Mouse (Mus musculus) embryo, embryonic 10 days (tissue): Measurements from ENCODE around the gene Olfr572.

Experiments used
- DNase-seq: peaks from one replicate; pipeline ENCODE4 v3.0.0-alpha.2; 2015; ENCODE audit warnings: low spot score

Olfr572 gene

GRCm38 (mm10) chr7:102924109-102924508 is at the start of gene Olfr572:
TSS of gene Olfr572 (plus strand) at chr7:102924409.
- DNase-seq, result no peak

- no peak for DNase-seq
Measured at GRCm38 (mm10) chr7:102876822-102877221, 47.4 kb upstream of the Olfr572 start, which contains the start of gene Olfr568. TSS of gene Olfr568 (plus strand) at chr7:102877122.

- no peak for DNase-seq
Measured at GRCm38 (mm10) chr7:102890782-102891181, 33.4 kb upstream of the Olfr572 start, which contains the start of gene Olfr569. TSS of gene Olfr569 (minus strand) at chr7:102890882.

- DNase-seq, result no peak
Measured at GRCm38 (mm10) chr7:102915261-102915660, 8.9 kb upstream of the Olfr572 start.

DNA sequence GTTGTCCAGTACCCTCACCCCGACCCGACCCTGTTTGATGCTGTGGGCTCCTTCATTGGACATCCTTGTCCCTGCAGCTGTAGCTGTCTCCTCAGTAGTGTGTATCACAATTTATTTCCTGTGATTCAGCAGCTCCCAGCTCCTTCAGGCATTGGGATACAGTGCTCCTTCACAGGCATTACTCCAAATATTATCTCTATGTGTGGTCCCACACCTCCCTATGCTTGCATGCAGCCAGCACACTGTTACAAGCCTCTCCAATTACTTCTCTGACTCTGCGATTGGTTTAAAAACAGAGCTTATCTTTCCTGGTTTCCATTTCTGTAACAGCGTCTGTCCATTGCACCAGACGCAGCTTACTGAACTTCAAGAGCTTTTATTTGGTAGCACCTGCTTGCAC is 7.8 kb upstream of the Olfr572 start:
- DNase-seq, result no peak

- DNase-seq, result no peak
Measured at GRCm38 (mm10) chr7:102917032-102917875, 7.0 kb upstream of the Olfr572 start, which contains the start of gene Olfr571. TSS of gene Olfr571 (minus strand) at chr7:102917536.

GRCm38 (mm10) chr7:102919632-102920031 is 4.6 kb upstream of the Olfr572 start:
- DNase-seq, result peak; percentile 76

- no peak for DNase-seq
Measured at GRCm38 (mm10) chr7:102927105-102927504, 2.9 kb downstream of the Olfr572 start.

- DNase-seq, result no peak
Measured at GRCm38 (mm10) chr7:102942475-102942874, 18.3 kb downstream of the Olfr572 start, which contains the start of gene Olfr573-ps1. TSS of gene Olfr573-ps1 (minus strand) at chr7:102942575.

DNA sequence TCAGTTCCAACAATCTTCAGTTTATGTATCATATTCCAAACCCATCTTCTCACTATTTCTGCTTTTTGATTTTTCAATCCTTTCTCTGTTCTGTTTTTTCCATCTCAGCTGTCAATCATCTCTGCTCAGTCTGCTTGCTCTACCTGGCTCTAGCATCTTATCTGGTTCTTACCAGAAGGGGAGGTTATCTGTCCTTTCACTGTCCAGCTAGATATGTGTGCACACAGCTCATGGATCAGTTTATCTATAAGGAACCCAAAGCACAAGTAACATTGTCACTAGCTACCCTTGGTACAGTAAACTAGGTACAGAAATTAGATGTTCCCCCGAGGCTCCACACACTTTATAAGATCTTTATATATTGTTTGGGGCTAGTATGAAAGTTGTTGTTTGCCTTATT is 19.2 kb downstream of the Olfr572 start:
- DNase-seq, result no peak

GRCm38 (mm10) chr7:102948167-102948566 is 24.0 kb downstream of the Olfr572 start, which contains the start of gene Olfr574:
TSS of gene Olfr574 (plus strand) at chr7:102948467.
- no peak for DNase-seq

DNA sequence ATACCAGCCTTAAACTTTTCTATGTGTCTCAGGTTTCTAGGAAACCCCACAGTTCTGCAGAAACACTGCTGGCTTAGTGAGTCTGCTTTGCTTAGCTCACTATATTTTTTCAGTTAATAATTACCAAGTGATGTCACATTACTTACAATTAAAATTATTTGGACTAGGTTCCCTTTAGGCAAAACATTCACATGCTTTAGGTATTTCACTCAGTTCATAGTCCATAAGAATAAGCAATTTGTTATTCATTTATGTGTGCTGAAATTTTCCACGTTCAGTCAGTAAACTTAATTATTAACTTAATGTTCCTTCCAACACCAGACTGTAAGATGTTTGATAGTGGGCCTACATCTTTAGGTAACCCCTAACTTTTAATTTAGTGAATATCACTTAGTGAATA is 26.5 kb downstream of the Olfr572 start:
- DNase-seq, result no peak

DNA sequence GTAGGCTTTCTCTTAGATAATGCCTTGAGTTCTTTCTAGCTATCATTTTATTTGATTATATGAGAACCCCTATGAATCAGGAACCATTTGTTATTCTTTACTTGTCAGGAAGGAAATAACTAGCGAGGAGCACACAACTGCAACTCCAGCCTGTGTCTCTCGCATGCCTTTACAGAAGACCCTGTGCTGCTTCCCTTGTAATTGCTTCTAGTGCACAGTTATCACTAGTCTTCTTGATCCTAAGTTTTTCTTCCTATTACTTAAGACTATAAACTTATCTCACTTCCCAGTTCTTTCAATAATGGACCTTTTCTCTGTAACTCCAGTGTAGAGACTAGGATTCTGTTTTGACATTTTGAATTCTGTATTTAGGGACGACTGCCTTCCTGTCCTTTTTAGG is 33.9 kb downstream of the Olfr572 start:
- no peak for DNase-seq

DNA sequence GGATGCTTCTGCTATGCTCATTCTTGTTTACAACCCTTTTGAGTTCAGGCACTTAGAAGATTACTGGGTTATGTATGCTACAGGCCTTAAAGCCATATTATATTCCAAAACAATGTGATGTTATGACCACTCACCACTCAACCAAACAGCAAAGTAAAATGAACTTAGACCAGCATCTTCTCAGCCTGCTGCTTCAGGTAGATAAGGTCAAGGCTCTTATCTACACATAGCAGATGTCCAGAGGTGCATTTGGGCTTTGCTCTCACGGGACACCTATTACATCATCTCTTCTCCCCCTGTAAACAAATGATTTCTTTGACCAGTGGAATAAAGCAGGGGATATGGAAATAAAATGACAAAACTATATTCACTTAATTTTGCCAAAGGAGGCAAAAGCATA is 34.4 kb downstream of the Olfr572 start, which contains the start of gene Olfr575:
Gene Olfr575, minus strand, starts transcription at position 183 of the 400 bp plus-strand sequence.
- no peak for DNase-seq

DNA sequence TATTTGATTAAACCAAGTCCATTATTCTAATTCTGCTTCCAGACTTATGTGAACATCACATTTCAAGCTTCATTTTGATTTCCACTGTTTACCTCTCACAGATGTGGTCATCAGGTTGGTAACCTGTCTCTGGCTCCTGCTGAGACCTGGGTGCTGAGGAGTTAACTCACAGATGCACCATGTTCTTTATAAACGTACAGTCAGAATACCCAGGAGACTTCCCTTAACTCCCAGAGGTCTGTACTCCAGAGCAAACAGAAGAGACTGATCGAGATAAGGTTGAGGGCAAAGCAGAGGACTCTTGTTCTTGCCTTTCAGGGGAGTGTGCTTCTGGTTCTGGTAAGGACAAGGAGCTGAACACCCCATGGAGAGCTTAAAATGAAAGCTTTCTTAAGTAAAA is 38.2 kb downstream of the Olfr572 start, which contains the start of gene Olfr576:
Gene Olfr576, plus strand, starts transcription at position 301 of the 400 bp plus-strand sequence.
- no peak for DNase-seq

- no peak for DNase-seq
Measured at GRCm38 (mm10) chr7:102974399-102974798, 50.2 kb downstream of the Olfr572 start.

GRCm38 (mm10) chr7:102975843-102976242 is 51.6 kb downstream of the Olfr572 start, which contains the start of gene Olfr577:
TSS of gene Olfr577 (minus strand) at chr7:102975943.
- DNase-seq, result no peak
